Mouse (Mus musculus) gastrocnemius, postnatal 10 days (tissue): Measurements from ENCODE around the gene Gm17571. TPM values are rescaled to one million over a fixed set of nuclear protein-coding genes. Genes with fewer than 3 reads are reported as not detected.

Experiments
- DNase-seq: peaks from one replicate; pipeline ENCODE4 v3.0.0; 2021; ENCODE audit warnings: mixed read lengths
- long read RNA-seq, 2 experiments: library from polyadenylated mRNA; stranded (forward); transcript quantifications; one replicate each; pipeline ENCODE4 v2.0.0; 2021
- total RNA-seq, 2 experiments: library from RNA; stranded (reverse); gene quantifications; 2 replicates each; pipeline ENCODE4 v1.2.3; 2021

Gene Gm17571
- total RNA-seq = not detected
- long read RNA-seq, experiment 1 = 0 reads
- long read RNA-seq, experiment 2 = 0 reads

GRCm38 (mm10) chr9:13446703-13447285 lies at the start of gene Gm17571:
Gene Gm17571, minus strand, starts transcription at chr9:13446753.
- DNase-seq = no peak

GRCm38 (mm10) chr9:13495530-13495929 lies 49.0 kb upstream of the Gm17571 start:
- no peak for DNase-seq

DNA sequence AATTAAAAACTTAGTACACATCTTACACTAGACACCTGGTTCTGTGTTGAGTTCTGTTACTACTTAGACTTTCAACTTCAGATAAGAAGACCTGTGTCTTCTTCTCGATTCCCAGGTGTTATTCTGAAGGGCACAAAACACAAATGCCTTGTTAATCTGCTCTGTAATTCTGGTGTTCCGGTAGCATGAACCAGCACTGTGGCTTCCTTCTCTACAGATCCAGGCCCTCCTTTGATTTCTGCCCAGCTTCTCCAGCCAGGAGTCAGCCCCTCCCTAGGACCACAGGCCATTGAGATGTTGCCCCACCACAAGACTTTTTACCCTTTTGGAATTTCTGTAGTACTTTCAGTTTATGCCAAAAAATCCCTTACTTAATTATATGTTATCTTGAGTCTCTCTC lies 47.2 kb upstream of the Gm17571 start:
- no peak for DNase-seq

DNA sequence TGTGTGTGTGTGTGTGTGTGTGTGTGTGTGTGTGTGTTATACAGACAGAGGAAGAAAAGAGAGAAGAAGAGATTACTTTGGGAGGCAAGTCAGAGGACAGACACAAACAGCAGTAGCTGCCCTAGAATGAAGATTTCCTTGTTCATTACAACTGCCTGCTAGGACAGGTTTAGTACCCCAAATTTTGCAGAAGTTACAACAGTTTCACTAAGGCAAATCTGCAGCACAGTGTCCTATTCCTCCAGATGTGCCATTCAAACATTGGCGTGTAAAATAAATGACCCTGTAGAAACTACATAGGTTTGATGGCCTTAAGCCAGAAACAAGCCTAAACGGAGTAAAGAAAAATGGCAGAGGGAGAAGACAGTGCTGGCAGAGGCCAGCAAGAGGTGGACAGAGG lies 46.3 kb upstream of the Gm17571 start:
- DNase-seq = no peak

DNA sequence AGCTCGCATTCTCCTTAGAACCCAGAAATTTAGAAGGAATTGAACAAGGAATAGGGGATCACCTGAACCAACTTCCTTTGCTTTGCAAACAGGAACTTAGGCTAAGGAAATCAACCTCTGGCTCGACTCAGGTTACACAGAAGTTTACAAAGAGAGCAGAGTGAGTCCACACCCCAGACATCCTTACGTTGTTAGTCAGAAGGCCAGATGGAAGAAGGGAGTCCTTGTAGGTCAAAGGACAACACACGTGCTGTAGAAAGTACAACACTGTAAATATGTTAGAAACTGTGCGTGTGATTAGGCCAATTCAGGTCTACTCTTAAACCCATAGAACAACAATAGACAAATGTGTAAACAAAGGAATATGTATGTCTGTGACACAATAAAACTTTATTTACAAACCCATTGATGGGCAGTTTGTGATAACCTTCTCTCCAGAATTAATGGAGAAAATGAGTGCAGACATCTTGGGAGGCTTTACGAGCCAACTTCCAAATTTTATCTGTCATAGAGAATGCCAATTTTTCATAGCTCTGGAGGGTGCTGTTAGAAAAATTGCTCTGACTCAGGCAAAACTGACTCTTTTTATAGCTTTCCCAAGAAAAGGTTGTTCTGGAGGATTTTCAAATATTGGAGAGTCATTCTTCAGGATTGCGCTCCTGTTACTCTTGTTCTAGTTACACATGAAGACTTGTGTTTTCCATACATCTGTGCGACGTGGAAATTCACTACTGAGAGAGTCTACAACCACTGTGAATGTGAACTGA lies 45.5 kb upstream of the Gm17571 start:
- no peak for DNase-seq

DNA sequence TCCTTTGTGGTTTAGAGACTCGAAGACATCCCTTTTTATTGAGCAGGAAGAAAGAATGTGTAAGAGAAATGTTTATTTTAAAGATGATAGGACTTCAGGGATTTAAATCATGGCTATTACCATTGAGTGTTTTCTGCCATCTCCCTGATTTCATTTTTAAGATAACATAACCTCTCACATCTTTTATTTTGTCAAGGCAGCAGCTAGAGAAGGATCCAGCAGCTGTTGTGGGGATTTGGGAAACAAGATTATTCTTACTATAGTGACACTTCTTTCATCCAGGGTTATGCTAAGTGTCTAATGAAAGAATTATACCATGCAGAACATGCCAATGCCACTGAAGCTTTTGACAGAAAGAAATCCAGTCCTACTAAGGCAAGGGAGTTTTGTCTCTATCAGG lies 44.6 kb upstream of the Gm17571 start:
- DNase-seq = no peak

DNA sequence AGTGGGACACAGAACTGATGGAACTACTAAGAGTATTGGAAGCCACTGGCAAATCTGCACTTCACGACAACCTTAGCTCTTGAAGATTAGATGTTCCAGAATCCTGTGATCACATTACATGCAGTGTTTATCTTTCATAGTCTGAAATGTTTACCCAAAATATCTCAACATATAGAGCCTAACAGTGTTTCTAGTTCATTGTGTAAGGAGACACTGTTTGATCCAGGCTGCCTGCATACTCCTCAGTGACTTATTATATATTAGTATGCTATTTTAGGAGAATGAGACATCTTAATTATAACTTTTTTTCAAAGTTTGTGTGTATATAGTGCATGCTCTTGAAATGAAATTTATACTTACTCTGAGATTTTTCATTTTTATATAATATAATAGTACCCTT lies 39.4 kb upstream of the Gm17571 start:
- no peak for DNase-seq

DNA sequence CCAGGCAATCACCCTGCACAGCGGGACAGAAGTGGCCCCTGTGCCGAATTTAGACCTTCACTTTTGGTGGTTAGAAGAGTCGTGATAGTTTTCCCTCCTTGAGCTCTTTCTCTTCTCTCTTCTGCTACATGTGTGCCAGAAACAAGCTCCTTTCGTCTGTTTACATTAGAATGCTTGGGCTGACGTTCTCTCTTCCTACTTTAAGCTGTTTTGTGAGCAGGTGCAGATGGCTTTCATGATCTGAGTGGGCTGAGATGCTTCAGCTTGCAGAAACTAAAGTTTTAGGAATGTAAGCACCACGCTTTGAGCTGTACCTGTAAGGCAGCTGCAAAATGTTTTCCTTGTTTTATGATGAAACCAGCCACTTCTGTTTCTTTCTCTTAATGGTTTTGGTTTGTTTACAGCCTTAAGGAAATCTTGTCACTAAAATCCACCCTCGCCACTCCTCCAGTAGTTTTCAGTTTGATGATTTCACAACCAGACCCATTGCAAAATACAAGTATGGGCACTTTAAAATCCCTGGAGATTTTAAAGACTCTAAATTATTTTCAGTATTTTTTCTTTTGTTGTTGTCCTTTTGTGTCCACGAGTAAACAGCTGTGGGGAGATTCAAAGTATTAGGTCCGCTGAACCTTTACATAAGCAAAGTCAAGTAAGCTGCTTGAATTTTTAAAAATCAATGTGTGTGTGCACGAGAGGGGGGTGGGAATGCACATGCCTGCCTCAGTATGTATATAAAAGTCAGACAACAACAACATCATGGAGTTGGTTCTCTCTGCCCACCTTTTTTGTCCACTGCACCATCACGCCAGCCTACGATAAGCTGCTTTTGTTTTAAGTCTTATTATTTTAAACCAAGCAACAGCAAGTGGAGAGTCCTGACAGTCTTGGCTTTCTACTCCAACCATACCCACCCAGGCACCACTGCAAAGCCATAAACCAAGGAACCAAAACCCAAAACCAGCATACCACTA lies 38.0 kb upstream of the Gm17571 start:
- DNase-seq = no peak

DNA sequence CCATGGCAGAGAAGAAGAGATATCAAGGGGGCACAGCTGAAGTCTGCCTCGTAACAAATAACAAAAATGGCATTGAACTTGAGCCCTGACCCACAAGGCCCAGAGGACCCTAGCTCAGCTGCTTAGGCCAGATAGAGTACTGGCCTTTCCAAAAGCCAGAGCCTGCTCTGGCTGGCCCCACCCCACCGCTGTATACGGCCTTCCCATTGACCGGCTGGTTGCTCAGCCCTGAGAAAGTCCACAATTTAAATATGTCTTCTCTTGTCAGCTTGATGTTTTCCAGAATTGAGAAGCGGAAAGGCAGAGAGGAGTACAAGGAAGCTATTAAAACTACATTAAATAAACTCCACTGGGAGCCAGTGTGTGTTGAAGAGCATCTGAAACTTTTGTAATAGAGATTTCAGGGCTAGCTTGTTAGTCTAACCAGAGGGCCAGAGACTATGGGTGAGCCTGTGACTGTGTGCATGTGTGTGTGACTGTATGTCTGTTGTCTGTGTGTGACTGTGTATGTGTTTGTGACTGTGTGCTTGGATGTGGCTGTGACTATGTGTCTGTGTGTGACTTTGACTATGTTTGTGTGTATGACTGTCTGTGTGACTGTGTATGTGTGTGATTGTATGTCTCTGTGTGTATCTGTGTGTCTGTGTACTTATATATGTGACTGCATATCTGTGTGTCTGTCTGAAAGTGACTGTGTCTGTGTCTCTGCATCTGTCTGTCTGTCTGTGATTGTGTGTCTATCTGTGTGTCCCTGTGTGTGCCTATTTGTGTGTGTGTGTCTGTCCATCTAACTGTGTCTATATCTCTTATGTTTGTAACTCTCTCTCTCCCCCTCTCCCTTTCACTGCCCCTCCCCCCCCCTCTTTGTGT lies 36.9 kb upstream of the Gm17571 start:
- no peak for DNase-seq

DNA sequence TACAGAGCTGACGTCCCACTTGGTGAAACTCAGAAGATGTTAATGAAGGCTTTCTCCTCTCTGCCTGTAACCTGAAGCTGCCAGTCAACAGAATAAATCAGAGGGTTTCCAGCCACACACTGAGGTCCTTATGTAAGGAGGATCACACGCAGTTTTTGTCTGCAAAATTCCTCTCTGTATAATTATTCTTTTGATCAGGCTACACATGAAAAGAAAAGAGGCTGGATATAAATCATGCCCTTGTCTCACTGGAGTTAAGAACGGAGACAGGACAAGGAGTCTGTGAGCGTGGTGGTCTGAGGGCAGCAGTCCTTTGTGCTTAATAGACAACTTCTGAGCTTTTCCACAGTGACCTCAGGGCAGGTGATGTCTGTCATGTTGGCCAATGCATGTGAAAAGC lies 32.7 kb upstream of the Gm17571 start:
- DNase-seq = no peak

GRCm38 (mm10) chr9:13474951-13475350 lies 28.4 kb upstream of the Gm17571 start:
- DNase-seq = no peak

DNA sequence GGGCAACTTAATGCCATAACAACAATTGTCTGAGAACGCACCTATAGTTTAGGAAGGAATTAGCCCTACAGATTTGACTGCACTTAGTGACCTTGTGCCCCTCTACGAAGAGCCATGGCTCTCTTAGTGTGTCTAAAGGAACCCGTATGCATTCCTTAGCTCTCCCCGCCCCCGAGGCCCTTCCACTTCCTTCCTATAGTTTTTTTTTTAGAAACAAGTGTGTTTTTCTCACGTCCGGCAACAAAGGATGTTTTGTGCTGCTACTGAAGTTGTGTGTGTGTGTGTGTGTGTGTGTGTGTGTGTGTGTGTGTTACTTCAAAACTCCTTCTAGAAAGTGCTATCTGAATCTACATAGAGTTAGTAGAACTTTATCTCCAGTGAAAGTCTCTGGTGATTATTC lies 23.5 kb upstream of the Gm17571 start:
- no peak for DNase-seq

DNA sequence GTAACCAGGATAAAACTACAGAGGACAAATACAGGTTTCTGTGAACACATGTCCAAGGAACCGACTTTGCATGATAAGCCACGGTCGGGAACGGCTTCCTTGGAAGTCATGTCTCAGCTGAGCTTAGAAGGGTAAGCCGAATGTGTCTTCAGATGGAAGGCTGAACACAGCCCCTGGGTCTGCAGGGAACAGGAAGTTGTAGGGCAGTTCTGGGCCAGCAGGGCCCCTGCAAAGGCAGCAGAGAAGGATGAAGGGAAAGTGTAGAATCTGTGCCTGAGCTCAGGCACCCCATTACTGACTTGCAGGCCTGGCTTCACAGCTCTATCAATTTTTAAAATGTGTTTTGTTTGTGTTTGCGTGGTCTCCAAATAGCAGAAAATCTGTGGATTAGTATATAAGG lies 22.2 kb upstream of the Gm17571 start:
- no peak for DNase-seq

GRCm38 (mm10) chr9:13467745-13468144 lies 21.2 kb upstream of the Gm17571 start:
- DNase-seq = no peak

DNA sequence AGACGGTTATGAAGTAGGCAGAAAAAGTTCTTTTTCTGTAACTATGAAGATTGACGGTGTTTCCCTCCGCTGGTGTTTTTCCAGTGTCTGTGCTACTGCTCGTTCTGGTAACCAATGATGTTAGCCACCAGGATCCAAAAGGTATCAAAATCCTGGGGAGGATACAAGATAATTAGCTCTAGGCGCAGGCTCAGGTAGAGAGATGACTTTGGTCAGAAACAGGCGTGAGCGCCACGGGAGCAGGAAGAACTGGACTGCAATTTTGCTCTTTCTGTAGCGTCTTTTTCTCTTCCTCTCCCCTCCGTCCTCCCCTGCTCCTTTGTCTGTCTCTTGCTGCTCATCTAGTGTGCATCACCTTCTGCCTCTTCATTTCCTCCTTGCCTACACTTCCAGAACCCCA lies 20.3 kb upstream of the Gm17571 start:
- DNase-seq = no peak

DNA sequence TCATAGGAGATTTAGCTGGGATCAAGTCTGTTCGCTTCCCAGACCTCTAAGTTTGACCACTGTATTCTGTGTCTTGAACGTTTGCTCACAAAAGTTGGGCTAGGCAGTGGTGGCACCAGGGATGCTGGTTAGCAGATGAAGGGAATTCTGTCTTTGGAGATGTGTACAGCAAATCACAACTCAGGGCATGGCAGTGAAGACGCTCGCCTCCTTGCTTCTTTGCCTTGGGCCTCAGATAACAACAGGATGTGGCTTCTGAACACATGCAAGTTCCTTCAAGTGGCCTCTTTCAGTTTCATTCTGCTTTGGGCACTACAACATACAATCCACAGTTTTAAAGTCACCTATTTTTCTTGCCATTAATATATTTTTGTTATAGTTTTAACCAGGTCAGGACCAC lies 19.8 kb upstream of the Gm17571 start:
- no peak for DNase-seq

GRCm38 (mm10) chr9:13465358-13466020 lies 18.9 kb upstream of the Gm17571 start:
- no peak for DNase-seq

- no peak for DNase-seq
These were observed 14.4 kb upstream of the Gm17571 start for GRCm38 (mm10) chr9:13460926-13461325.

GRCm38 (mm10) chr9:13460012-13460411 lies 13.5 kb upstream of the Gm17571 start:
- DNase-seq = no peak

GRCm38 (mm10) chr9:13459371-13459770 lies 12.8 kb upstream of the Gm17571 start:
- no peak for DNase-seq

- DNase-seq = no peak
These were observed 11.2 kb upstream of the Gm17571 start for GRCm38 (mm10) chr9:13457774-13458173.
